Mouse (Mus musculus) left cerebral cortex, postnatal 25 days (tissue): ENCODE measurements around the gene Lifr. TPM values are rescaled to one million over a fixed set of nuclear protein-coding genes. Genes with fewer than 3 reads are reported as not detected.

Experiments
- DNase-seq, 2 experiments: peaks; one replicate each; pipeline ENCODE4 v3.0.0; 2022; ENCODE audit warnings: low spot score in 2 of 2, mixed read lengths in 1 of 2
- intact Hi-C: fragments of 180-260 bp; cut with DNase I; formaldehyde crosslinking; loops from one replicate; pipeline ENCODE4 v1.15.1; 2025
- total RNA-seq, 2 experiments: library from RNA; stranded (reverse); gene quantifications; 2 replicates each; pipeline ENCODE4 v1.2.3; 2021

Lifr gene
- 10 to 100 TPM; 43.4 to 48.2 TPM for total RNA-seq

DNA sequence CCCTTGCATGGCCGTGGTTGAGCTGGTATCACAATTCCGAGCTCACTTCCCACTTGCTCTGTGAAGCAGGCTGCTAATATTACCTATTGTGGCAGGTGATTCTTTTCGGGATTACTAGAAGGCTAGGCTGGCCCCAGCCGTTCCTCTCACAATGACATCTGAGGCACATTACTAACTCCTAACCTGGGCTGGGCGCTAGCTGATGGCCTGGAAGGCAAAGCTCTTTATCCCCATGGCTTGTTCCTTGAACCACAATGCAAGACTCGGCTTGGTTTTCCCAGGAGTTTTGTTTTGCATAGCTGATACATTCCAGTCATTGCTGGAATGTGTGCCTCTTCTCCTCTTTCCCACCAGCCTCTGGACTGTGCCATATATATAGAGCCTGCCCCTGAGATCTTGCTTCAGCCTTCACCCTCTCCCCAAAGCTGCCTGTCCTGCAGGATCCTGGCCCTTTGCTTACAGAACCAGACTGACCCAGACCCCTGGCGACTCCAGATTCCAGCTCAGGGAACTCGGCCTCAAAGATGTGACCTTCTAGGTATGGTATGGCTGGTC lies at the start of gene Lifr:
Lifr (plus strand) TSS at position 404 of the 555 bp plus-strand sequence.
- intact Hi-C loops = no loop called here
- DNase-seq = no peak

DNA sequence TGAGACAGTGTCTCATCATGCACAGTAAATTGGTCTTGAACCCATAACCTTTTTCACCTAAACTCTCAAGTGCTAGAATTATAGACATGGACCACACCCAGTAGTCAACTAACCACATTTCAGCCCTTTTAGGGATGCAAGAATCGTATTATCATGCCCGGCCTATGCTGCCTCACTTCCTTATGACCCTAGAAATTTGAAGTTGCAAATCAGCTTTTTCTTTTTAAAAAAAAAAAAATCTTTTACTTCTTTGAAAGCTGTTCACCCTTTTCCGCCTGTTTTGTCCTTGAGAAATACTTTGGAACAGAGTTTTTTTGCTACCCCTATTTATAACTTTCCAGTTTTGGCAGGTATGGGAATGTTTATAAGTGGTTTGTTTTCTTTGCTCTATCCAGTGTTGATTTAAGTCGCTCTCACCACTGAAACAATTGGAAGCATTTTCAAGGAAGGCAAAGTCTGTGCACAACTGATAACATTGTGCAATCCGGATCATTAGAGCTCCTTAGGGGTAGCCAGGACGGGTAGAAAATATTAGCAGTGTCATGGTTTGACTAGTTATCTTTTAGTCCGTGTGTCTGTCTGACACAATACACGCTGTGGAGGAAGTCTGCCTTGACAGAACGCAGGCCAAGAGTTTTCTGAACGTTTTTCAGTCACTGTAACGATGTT lies 46.2 kb upstream of the Lifr start:
- DNase-seq = no peak
- intact Hi-C loops = no loop called here

DNA sequence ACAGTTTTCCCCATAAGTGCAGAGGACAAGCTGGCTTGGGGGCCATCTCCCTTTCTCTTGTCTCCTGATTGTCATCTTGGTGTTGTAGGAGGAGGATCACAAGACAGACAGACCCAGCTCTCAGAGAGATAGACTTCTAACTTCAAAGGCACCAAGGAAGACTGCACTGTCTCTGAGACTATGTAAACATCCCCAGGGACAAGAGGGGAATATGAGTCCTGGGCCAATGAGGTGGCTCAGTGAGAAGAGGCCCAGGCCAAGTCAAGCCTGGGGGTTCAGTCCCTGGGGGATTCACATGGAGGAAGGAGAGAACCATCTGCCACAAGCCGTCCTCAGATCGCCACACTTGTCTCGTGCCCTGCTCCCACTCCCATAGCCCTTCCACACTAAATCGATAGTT lies 45.4 kb upstream of the Lifr start:
- no peak for DNase-seq
- intact Hi-C loops = no loop called here

DNA sequence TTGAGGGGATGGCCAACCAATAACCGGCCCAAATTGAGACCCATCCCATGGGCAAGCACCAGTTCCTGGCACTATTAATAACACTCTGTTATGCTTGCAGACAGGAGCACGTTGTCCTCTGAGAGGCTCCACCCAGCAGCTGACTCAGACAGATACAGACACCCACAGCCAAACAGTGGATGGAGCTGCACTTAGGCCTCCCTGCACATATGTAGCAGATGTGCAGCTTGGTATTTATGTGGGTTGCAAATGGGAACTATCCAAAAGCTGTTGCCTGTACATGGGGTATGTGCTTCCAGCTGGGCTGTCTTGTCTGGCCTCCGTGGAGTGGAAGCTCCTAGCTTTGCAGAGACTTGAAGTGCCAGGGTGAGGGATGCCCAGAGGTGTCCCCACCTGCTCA lies 42.5 kb upstream of the Lifr start:
- intact Hi-C loops = no loop called here
- DNase-seq = peak in 1 of 2 experiments; percentile 68

DNA sequence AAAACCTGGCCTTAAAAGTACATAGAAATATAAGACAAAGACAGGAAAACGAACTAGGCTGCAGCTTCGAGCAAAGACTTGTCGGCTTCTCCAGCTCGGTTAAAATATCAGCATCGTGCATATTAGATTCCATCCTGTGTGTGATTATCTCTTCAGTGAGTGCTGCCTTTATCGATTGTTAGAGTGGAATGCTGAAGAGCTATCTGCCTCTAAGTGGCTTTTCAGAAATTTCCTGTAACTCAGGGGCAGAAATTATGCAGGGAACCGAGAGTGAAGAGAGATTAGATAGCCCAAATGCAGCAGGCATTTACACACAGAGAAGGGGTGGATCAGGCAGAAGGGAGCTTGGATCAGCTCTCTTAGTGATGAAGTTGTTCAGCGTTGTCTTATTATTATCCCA lies 41.5 kb upstream of the Lifr start:
- intact Hi-C loops = no loop called here
- no peak for DNase-seq

DNA sequence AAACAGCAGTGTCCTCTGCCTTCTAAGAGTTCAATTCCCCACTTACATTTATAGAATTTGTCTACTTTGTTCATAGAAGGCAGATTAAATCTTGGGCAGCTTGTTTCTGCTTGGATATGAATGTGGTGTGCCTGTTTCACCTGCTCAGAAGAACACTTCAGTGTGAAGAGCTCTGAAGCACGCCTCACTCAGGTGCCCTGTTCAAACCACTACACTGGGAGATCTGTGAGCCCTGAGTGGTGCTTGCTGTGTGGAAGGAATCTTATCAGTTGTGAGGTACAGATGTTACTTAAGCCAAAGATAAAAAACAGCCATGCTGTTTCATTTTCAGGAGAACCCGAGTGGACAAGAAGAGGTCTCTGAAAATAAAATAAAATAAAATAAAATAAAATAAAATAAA lies 38.7 kb upstream of the Lifr start:
- no peak for DNase-seq
- intact Hi-C loops = no loop called here

DNA sequence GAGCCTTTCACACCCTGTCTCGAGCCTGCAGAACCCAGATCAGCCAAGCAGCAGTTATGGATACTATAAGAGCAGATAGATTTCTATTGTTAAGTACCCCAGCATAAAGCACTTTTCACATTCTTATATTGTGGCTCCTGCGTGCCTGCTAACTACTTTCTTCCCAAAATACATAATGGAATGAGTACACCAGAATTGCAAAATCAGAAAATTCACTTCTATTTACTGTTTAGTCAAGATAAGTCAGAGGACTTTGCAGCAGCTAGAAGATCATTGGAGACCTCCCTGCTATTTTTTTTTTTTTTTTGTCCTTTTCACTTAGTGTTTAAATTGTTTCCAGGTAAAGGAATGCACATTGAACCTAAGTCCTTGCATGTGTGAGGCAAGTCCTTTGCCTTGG lies 38.3 kb upstream of the Lifr start:
- intact Hi-C loops = no loop called here
- DNase-seq = no peak

DNA sequence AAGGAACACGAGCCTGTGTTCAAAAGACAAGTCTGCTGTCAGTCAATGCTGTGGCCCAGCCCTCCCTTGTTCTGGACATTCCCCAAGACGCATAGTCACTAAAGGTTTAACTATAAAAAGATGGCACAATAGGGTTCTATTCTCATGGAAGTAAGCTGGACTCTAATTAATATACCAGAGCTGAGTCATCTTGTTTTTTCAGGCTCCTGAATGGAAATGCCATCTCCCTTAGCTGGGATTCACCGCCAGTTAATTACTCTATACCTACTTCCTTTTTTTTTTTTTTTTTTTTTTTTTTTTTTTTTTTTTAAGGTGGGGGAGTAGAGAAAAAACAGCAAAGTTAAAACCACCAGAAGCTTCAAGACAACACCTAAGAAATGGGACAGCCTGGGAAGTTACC lies 33.6 kb upstream of the Lifr start:
- intact Hi-C loops = no loop called here
- no peak for DNase-seq

DNA sequence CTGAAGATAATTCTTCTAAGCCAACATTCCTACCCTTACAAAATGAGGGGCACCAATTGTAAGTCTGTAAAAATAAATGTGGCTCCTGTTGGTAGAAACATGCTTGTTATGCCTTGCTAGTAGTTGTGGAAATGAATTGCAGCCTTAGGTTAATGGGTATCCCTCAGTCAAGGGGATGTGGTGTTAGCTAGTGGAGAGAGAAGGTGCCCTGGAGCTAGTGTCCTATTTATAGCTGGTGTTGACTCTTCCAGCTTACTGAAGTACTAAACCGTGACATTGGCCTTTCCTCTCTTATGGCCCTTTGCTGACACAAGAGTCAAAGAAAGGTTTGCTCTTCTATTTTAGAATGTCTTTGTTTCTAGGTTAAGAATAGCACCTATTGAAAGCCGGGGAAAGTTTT lies 29.9 kb upstream of the Lifr start:
- DNase-seq = no peak
- intact Hi-C loops = no loop called here

DNA sequence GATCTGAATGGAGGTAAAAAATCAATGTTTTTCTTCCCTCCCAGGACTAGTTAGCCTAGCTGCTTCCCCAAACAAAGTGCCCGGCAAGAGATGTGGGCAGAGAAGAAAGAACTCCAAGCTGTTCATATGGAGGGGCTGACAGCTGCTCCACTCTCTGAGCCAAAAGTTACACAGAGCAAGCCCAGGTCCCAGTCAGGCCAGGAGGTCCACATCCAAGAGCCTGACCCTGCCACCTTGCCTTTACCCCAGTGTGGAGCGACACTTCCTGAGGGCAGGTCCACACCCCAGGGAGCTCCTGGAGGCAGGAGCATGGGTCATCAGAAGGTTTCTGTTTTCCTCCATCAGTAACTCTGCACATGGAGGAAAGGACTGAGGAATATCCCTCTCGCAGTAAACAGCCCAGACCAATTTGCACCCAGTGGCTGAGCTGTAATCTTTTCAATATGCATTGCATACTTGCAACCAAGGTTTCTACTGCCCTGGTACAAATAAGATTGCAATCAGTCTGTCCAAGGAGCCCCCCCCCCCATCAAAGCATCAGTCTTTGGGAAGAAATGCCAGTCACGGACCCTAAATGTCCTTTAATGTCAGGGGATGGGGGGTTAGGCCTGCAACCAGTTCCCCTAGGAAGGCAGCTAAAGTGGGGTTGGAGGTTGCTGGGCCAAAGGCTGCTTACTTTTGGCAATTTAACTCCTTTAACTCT lies 28.3 kb upstream of the Lifr start:
- no peak for DNase-seq
- intact Hi-C loops = no loop called here

DNA sequence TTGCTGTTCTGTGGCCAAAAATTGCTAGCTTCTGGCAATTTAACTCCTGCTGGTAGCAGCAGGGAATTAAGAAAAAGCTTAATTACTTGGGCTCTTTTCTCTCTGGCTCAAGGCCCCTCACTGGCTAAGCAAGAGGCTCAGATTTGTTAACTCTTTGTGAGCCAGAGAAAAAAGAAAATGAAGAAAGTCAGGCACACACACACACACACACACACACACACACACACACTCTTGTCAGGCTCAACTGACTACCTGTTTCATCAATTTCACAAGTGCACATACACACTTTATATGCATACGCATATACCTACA lies 27.8 kb upstream of the Lifr start:
- DNase-seq = no peak
- intact Hi-C loops = no loop called here

DNA sequence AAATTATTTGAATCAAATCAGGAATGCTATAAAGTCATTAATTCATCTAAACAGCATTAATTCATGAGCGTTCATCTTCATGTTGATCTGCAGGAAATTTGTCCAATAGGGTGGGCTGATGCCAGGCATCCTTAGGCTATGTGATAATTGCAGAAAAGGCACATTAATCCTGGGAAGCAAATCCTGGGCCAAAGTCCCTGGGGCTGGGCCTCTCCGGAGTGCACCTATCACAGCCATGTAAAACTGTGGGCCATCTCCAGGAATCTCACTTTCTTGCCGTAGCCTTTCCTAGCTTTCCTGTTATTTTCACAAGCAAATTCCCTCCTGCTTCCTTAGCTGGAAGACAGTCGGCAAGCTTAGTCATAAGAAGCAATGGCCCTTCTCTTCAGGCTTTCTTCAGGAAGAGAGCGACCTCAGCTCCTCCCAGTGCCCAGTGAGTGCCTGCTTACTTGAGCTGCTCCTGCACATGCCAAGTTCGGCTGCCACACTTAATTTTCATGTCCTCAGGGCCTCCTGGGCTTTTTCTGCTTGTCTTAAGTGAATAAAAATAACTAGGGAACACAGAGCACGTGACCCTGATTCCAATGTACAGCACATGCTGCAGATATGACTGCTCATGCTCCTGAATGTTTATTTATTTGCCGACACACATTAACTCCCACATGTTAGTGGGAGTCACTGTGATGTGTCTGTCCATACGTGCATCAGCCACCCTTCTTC lies 26.7 kb upstream of the Lifr start:
- no peak for DNase-seq
- intact Hi-C loops = no loop called here

DNA sequence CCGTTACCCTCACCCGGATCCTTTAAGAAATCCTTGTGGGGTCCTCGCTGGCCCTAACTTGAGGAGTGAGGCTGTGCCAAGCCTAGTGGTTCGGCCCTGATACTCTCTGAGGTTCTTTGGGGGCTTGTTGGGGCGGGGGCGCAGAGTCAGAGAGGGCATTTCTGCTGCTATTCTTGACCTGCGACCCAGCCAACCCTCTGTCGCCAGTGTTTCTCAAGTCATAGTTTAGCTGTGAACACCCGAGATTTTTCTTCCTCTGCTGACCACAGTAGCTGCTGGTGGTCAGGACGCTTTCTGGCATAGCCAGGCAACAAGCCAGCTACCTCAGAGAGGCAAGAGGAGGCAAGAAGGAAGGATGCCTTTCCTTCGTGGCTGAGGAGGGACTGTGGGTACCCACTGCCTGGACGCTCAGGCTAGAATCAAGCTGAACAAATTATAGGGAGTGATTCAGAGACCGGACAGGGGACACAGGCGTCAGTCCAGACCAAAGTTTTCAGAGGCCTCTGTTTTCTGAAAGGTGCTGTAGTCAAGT lies 25.4 kb upstream of the Lifr start:
- no peak for DNase-seq
- intact Hi-C loops = no loop called here

DNA sequence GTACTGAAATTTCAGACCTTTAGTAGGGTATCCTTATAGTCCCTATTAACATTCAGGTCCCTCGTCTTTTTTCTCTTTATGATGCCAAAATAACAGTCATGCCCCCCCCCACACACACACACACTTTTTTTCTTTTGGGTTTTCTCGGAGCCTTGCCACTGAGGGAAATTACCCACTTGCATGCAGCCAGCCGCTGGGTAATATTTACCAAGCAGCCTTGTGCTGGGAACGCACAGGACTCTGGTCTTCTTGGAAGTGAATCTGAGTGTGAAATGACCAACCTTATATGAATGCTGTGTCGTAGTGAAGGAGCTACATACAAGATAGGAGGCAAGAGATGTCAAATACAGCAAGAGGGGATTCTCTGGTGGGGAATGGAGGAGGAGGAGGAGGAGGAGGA lies 24.8 kb upstream of the Lifr start:
- intact Hi-C loops = no loop called here

DNA sequence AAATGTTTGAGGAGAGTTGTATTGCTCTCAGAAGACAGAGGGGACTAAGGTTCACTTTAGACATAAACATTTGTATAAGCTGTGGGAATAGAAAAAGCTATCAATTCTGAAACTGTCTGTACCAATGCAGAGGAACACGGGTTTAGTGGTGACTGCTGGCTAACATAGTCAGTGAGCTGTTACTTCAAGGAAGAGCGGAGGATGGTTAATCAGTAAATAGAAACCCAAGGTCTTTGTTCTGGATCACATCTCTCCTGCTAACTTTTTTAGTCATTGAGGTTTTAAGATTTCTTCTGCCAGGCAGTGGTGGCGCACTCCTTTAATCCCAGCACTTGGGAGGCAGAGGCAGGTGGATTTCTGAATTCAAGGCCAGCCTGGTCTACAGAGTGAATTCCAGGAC lies 23.7 kb upstream of the Lifr start:
- no peak for DNase-seq
- intact Hi-C loops = no loop called here

More for the DNA sequence above, 24.8 kb upstream of the Lifr start:
- DNase-seq = no peak

DNA sequence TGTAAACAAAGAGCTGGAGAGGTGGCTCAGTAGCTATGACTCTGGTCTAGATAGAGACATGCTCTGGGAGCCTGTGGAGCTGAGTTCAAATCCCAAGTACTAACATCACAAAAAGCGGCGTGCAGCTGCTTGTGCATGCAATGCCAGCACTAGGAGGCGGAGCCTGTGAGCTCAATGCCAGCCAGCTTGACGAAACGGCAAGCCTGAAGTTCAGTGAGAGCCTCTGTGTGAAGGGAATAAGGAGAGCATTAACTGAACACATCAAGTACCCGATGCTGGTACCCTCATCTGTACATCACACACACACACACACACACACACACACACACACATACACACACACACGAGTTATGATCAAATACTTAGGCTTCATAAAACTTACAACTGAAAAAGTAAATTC lies 21.0 kb upstream of the Lifr start:
- intact Hi-C loops = no loop called here
- DNase-seq = no peak

DNA sequence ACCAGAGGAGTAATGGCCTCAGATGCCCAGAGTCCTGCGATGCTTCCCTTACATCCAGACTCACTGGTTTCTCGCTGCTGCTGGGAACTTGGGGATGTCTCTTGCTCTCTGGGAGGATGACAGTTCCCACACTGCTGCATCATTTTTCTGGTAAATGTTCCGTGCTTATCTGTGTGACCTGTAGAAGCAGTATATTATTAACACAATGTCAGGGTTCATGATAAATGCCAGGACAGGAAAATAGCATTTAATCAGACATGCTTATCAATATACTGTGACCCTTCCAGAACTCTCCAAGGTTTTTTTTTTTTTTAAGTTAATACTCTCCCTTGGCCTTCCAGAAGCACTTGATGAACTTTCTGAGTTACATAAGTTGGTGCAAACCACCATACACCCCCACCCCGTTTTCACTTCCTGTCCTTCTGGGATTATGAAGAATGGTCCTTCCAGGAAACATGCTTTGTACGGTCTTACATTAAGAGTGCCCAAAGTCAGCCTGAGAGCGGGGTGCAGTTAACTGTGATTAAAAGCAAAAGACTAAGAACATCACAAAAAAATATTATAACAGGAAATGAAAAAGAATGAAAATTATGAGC lies 20.1 kb upstream of the Lifr start:
- DNase-seq = no peak
- intact Hi-C loops = no loop called here

DNA sequence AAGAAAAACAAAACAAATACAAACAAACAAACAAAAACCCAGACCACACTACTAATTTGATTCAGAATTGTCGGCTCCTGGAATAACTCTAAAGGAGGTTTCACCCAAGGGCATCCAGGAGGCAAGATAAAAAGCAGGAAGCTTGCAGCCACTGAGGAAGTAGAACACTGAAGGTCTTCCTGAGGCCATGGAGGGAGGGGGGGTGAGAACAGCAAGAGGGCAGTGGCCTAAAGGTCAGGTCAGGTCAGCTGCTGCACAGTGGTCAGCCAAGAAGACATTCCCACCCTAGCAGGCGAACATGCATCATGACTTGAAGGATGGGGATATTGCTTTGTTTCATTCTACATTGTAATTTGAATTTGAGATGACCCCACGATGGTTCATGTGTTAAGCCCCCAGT lies 17.1 kb upstream of the Lifr start:
- DNase-seq = no peak
- intact Hi-C loops = no loop called here

DNA sequence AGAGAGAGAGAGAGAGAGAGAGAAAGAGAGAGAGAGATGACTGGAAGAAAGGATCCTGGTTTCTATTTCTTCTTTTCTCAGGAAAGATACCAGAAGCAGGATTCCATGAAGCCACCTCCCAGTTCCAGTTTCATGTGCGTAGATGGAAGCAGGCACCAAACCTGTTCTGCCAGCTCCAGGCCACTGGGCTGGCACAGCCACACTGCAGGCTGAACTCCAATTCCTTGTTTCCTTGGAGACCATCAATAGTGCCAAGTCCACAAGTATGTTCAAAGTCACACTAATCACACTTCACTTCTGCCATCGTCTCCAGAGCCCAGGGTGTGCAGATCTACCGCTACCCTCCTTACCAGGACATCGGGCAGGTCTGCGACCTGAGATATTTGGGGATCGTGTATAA lies 15.2 kb upstream of the Lifr start:
- intact Hi-C loops = no loop called here
- DNase-seq = no peak

DNA sequence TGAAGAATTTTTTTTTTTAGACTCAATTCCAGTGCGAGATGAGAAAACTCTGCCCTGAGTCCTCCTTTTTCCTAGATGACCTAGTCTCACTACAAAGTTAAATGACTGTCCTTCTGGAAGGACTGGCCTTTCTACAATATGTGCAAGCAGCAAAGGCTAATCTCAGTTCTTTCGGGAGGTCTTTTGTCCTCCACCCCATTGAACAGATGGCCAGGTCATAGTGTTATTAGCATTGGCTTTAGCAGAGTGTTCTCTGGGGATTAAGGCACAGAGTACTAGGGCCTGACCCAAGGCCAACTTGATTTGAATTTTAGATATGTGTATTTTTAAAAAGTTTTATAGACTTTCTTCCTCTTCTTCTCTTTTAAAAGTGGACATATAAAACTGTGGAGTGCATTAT lies 12.1 kb upstream of the Lifr start:
- no peak for DNase-seq
- intact Hi-C loops = no loop called here
